Mouse (Mus musculus) limb, embryonic 14.5 days (tissue): Measurements from ENCODE around the gene Hist1h1c. TPM values are rescaled to one million over a fixed set of nuclear protein-coding genes. Genes with fewer than 3 reads are reported as not detected.
A peak's percentile ranks its signal among the peaks of the same experiment; 100 is the strongest.

ENCODE experiments used
- ATAC-seq: fragments of 200-750 bp; cut with Nextera tagmentation; 2 replicates; pipeline ENCODE4 v1.8.0; 2017; ENCODE audit warnings: low read depth, moderate number of reproducible peaks, moderate TSS enrichment; ENCODE audit not compliant: low FRiP score
- DNase-seq: peaks from one replicate; pipeline ENCODE4 v3.0.0-alpha.2; 2015; ENCODE audit warnings: low spot score
- H3K27ac ChIP-seq: fragments of 300-500 bp; sonication (generic); replicated peaks from 2 replicates; pipeline ENCODE4 v1.5.1; 2014; ENCODE audit warnings: low read depth, mild to moderate bottlenecking, low read length, moderate library complexity, mixed read lengths
- H3K27me3 ChIP-seq: fragments of 300-500 bp; sonication (generic); 2 replicates; pipeline ENCODE4 v1.6.1; 2014; ENCODE audit warnings: low read length, mixed read lengths; ENCODE audit not compliant: control insufficient read depth, insufficient read depth
- H3K36me3 ChIP-seq: fragments of 300-500 bp; sonication (generic); 2 replicates; pipeline ENCODE4 v1.6.1; 2014; ENCODE audit warnings: mild to moderate bottlenecking, low read length, moderate library complexity, mixed read lengths; ENCODE audit not compliant: control insufficient read depth, insufficient read depth
- H3K4me1 ChIP-seq: fragments of 300-500 bp; sonication (generic); 2 replicates; pipeline ENCODE4 v1.6.1; 2014; ENCODE audit warnings: antibody characterized with exemption, low read length, mixed read lengths; ENCODE audit not compliant: control insufficient read depth, insufficient read depth
- H3K4me2 ChIP-seq: fragments of 300-500 bp; sonication (generic); replicated peaks from 2 replicates; pipeline ENCODE4 v1.6.1; 2014; ENCODE audit warnings: low read depth, mild to moderate bottlenecking, low read length, moderate library complexity; ENCODE audit not compliant: severe bottlenecking
- H3K4me3 ChIP-seq: fragments of 300-500 bp; sonication (generic); replicated peaks from 2 replicates; pipeline ENCODE4 v1.5.1; 2014; ENCODE audit warnings: low read length
- H3K9ac ChIP-seq: fragments of 300-500 bp; sonication (generic); 2 replicates; pipeline ENCODE4 v1.6.1; 2014; ENCODE audit warnings: mild to moderate bottlenecking, low read depth, low read length, moderate library complexity; ENCODE audit not compliant: severe bottlenecking
- H3K9me3 ChIP-seq: fragments of 300-500 bp; sonication (generic); 2 replicates; pipeline ENCODE4 v1.6.1; 2016; ENCODE audit warnings: low read length; ENCODE audit not compliant: control insufficient read depth
- POLR2A ChIP-seq: fragments of 200-500 bp; IDR thresholded peaks from 2 replicates; pipeline ENCODE4 v1.8.0; 2012; ENCODE audit warnings: inconsistent platforms, mild to moderate bottlenecking, moderate library complexity, borderline replicate concordance; ENCODE audit not compliant: insufficient read depth, insufficient read length; ENCODE audit errors: extremely low read depth
- WGBS: fragments of 180-500 bp; shearing (Covaris S2); extraction: QIAGEN DNeasy Blood & Tissue Kit; methylation state at CpG from one replicate; pipeline ENCODE4 v1.1.7; 2014; 5-methylcytosine and 5-hydroxymethylcytosine counted together
- polyA plus RNA-seq, 2 experiments: library from polyadenylated mRNA; depleted of rRNA in 1 of 2; stranded (reverse) in 1 of 2; unstranded in 1 of 2; fragments of >200 nt; fragmentation: Nextera tagmentation in 1 of 2; extraction: Ambion mirVana in 1 of 2; gene quantifications; 2 replicates each; pipeline versions ENCODE4 v1.2.1 to v1.2.3; 2012 to 2014

Hist1h1c gene
- polyA plus RNA-seq, 2 experiments = 23.7 to 24.7 TPM

- H3K27me3 ChIP-seq = no peaks in the 10 kb centered on the region
- TF ChIP-seq POLR2A = no peak
- DNase-seq (no peak), ATAC-seq (no peak)
- H3K27ac ChIP-seq = no peak overlapping the region
- peaks cover 8% of the 10 kb centered on the region; the same call in 1 of the 2 replicates for H3K4me1 ChIP-seq
- no peak overlapping the region for H3K4me3 ChIP-seq
- no peaks in the 10 kb centered on the region for H3K36me3 ChIP-seq
- no peak overlapping the region for H3K9ac ChIP-seq
- WGBS = 58% methylated on average over 15 of the region's 15 CpGs
- H3K4me2 ChIP-seq = peak overlapping the region; percentile 1
- H3K9me3 ChIP-seq = no peaks in the 10 kb centered on the region
Measured at GRCm38 (mm10) chr13:23696061-23696474, 42.5 kb upstream of the Hist1h1c start.

DNA sequence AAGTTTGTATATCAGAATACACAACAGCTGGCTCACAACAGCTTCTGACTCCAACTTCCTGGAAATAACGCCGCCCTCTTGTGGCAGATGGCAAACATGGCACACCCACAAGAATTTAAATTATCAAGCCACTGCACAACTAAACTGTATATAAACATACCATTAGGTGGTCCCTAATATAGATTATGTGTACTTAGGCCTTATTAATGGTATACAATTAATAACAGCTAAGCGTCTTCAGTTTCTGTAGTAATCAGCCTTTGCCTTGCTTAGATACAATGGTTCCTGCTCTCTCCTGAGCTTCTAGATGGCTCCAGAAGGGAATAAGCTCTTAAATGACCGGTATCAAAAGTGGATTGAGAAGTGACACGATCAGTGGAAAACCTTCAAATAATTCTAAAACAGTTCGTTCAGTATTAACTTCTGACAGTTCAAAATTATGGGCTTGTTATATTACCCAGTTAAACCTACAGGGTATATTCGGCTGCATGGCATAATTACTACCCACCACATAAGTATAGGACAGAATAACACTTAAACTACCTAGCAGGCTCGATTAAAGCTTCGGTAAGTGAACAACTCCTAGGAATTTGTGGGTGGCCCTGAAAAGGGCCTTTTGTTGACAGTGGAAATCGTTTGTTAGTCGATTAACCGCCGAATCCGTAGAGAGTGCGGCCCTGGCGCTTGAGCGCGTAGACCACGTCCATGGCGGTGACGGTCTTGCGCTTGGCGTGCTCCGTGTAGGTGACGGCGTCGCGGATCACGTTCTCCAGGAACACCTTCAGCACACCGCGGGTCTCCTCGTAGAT, 40.9 kb upstream of the Hist1h1c start:
- Histone ChIP-seq H3K4me1 (peaks cover 8% of the 10 kb centered on the region; the same call in 1 of the 2 replicates), H3K9ac (peak overlapping the region; percentile 53), H3K36me3 (no peaks in the 10 kb centered on the region), H3K4me2 (peak overlapping the region; percentile 76), H3K9me3 (no peaks in the 10 kb centered on the region), H3K27ac (peak overlapping the region; percentile 85), H3K27me3 (no peaks in the 10 kb centered on the region), H3K4me3 (peak overlapping the region; percentile 43)
- ATAC-seq (peak; percentile 70), DNase-seq (peak; percentile 72)
- WGBS = under 1% methylated on average over 21 of the region's 32 CpGs
- no peak for TF ChIP-seq POLR2A

DNA sequence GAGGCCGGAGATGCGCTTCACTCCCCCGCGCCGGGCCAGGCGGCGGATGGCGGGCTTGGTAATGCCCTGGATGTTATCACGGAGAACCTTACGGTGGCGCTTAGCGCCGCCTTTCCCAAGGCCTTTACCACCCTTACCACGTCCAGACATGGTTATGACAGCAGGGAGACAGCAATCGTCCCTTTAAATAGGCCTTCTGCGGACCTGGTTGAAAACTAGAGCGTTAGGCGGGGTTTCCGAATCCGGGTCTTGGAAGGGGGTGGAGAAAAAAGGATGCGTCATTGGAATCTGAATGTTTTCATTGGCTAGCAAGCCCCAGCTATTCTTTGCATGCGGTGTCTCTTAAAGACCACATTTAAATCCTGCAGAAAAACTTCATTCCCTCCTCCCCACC, 40.3 kb upstream of the Hist1h1c start, which contains the start of gene Hist1h4c:
Gene Hist1h4c (minus strand): TSS at position 155 of the 394 bp plus-strand sequence.
- DNase-seq (peak; percentile 99), ATAC-seq (peak; percentile 93)
- Histone ChIP-seq H3K9ac (peak within 1 kb of the TSS; percentile 53), H3K4me2 (peak within 1 kb of the TSS; percentile 76), H3K27me3 (no peaks in the 10 kb centered on the region), H3K4me3 (peak within 1 kb of the TSS; percentile 43), H3K4me1 (peaks cover 8% of the 10 kb centered on the region; the same call in 1 of the 2 replicates), H3K9me3 (no peaks in the 10 kb centered on the region), H3K36me3 (no peaks in the 10 kb centered on the region), H3K27ac (peak within 1 kb of the TSS; percentile 85)
- TF ChIP-seq POLR2A = peak; percentile 99; the same call in 1 of the 2 replicates
- under 1% methylated on average over 14 of the region's 22 CpGs for WGBS

GRCm38 (mm10) chr13:23698996-23699395, 39.6 kb upstream of the Hist1h1c start:
- Histone ChIP-seq H3K36me3 (no peaks in the 10 kb centered on the region), H3K9ac (no peak overlapping the region), H3K27me3 (no peaks in the 10 kb centered on the region), H3K4me1 (peaks cover 8% of the 10 kb centered on the region; the same call in 1 of the 2 replicates), H3K4me3 (no peak overlapping the region), H3K4me2 (peak overlapping the region; percentile 76), H3K27ac (peak overlapping the region; percentile 39), H3K9me3 (no peaks in the 10 kb centered on the region)
- DNase-seq = no peak
- no peak for TF ChIP-seq POLR2A
- 62% methylated on average over 6 of the region's 6 CpGs for WGBS
- no peak for ATAC-seq

DNA sequence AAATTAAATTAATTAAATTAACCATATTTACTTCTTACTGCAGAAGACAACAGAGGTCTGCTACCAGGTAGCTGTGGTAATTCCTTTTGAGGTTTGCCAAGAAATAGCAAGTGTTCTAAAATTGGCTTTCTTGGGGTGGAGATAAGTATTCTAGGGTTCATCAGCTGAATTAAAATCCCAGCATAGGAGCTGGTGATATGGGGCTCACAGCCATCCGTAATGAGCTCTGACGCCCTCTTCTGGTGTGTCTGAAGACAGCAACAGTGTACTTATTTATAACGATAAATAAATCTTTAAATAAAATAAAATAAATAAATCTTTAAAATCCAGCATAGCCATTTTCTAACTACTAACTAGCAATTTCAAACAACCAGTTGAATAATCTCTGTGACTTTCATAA, 38.8 kb upstream of the Hist1h1c start:
- H3K36me3 ChIP-seq = no peaks in the 10 kb centered on the region
- H3K4me3 ChIP-seq = no peak overlapping the region
- H3K9ac ChIP-seq = no peak overlapping the region
- peaks cover 8% of the 10 kb centered on the region; the same call in 1 of the 2 replicates for H3K4me1 ChIP-seq
- H3K27ac ChIP-seq = no peak overlapping the region
- WGBS = 67% methylated on average over 3 of the region's 3 CpGs
- H3K4me2 ChIP-seq = no peak overlapping the region
- no peaks in the 10 kb centered on the region for H3K9me3 ChIP-seq
- TF ChIP-seq POLR2A = no peak
- no peak for DNase-seq
- H3K27me3 ChIP-seq = no peaks in the 10 kb centered on the region
- no peak for ATAC-seq
